Mouse (Mus musculus) ovary, postnatal 36 days (tissue): ENCODE results near the gene Olfr1441.

ENCODE experiments used
- DNase-seq: peaks from one replicate; pipeline ENCODE4 v3.0.0; 2022; ENCODE audit warnings: low spot score, mixed read lengths

Gene Olfr1441

DNA sequence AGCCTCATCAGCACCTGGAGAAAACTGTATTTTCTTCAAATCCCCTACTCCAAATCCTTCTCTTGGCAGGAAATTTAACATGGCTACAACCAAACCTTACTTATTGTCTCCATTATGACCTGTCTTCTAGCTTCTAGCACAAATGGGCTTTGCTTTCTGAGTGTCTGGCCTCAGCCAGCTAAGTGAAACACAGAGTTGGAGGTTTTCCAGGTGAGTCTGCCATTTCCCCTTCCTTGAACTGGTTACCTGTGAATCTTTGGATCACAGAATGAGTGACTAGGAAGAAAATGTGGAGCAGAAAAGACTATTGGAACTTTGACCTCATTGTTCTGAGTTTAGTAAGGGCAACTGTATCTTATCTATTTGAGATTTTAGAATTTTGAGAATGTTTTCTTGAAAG lies at the start of gene Olfr1441:
TSS of gene Olfr1441 (plus strand) at position 73 of the 400 bp plus-strand sequence.
- DNase-seq = no peak

DNA sequence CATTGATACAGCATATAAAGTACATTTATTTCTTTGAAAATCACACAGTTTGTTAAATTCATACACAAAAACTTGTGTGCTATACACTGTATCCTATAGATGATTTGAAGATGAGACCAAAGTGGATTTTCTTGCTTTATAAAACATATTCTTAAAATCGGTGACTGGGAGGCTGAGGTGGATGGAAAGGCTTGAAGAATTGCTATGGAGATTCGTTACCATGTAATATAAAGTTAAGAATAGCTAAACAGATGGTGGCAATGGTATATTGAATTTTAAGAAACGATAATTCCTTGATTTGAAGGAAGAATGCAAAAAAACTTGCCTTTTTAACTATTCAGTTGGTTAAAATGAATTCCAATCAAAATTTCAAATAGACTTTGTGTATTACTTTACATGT lies 44.2 kb upstream of the Olfr1441 start:
- DNase-seq = no peak

DNA sequence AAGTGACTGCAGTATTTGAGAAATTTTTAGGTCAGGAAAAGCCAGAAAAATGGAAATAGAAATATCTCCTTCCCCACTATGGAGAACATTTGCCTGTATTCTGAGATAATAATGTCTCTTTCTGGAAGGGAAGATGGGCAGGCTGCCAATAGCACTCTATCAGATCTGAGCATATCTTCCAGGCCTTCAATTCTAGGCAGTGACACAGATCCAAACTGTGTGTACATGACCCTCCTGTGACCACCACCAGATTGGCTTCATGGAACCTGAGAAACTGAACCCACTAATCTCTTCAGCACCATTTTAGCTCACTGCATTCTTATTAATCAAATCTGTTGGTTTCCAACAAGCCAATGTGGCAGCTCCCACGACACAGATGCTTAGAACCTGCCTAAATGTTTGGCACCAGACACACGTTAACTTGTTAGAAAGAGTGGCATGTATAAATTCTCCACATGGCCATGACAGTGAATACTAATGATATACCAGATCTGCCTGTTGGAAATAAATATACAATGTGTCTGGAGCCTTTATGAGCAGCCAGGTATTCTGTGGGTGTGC lies 42.7 kb upstream of the Olfr1441 start:
- DNase-seq = no peak

DNA sequence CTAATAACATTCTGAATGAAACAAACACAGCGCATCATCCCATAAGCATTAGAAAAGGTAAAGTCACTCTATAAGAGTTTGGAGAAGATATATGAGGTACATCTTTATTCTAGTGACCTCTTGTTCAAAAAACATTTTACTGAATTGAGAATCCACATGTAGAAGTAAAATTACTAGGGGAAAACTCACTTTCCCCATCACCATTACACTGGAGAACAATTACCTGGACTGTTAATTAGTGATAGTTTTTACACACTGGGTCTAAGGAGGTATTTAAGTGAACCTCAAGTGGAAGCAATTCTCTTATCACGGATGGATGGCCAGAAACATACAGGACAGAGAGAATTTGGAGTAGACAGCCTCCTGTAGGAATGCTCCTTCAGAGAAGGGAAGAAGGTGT lies 30.3 kb upstream of the Olfr1441 start, which contains the start of gene Olfr1440:
TSS of gene Olfr1440 (plus strand) at position 301 of the 400 bp plus-strand sequence.
- no peak for DNase-seq

DNA sequence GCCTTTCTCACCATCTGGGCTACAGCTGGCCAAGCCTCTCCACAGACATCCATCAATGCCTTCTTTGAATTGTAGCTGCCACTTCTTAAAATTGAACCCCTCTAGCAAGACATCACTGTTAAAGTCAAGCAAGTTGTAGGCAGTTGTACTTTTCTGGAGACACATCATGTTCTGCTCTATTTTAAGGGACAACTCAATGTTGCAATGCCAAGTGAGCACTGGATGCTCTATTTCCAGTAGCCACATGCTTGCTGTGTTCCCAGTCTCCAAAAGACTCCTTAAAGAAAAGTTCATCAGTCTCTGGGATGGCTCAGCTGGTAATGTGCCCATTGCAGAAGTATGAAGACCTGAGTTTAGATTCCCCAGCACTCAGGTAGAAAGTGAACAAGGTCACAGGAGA lies 3.5 kb upstream of the Olfr1441 start:
- no peak for DNase-seq

DNA sequence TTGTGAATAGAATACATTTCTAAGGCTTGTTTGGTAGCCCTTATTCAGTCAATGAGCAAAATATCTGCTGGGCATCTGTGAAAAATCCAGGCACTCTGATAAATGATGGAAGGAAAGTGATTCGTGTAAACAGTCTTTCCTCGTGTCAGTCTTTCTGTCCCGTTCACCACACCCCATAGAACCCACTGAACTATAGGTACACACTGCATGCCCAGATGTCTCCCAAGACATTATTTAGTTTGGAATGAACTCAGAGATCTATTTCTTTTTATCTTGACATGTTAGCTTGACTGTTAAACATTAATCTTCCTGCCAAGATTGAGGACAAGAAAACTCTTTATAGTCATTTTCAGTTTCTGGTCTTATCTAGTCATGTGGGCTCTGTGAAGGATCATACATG lies 1.1 kb downstream of the Olfr1441 start:
- DNase-seq = no peak

DNA sequence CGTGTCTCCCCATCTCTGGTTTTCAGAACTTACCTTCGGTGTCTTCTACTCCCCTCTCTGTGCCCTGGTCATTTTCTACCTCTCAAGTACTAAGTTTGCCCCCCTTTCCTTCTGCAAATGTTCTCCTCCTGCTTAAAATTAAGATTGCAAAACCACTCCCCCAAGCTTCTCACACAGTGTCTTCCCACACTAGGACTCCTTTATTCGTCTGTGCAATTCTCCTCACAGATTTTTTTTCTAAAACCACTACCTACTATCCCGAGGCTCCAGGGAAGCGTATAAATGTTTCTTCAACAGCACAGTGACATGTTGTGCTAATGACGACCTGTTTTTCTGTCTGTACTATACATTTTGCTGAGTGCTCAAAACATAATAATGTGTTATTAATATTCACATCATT lies 3.3 kb downstream of the Olfr1441 start:
- no peak for DNase-seq

DNA sequence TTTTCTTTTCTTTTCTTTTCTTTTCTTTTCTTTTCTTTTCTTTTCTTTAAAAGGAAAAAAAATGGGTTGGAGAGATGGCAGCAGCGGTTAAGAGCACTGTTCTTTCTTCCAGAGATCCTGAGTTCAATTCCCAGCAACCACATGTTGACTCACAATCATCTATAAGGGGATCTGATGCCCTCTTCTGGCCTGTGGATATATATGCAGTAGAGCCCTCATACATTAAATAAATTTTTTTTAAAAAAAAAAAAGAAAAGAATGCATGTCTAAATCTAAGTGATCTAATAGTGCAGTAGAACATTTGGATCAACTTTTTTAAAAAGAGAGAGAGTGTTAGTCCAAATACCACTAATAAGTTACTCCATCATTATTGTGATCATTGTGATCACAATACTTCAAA lies 4.4 kb downstream of the Olfr1441 start:
- DNase-seq = no peak

DNA sequence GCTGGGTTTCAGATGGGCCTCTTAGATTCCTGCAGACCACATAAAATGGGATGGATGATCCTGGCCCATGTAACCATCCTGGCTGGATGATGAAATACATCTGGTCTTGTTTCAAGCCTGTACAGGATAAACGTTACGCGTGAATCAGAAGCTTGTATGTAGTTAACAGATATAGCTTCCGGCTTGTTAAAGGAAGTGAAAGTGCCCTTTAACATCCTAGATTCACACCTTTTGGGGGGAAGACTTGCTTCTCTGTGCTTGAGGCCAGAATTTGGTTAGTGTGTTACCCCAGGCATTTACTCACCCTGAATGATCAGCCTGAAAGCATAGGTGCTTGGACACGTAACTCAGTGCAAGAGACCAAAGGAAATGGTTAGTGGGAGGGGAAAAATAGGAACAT lies 9.9 kb downstream of the Olfr1441 start:
- no peak for DNase-seq

DNA sequence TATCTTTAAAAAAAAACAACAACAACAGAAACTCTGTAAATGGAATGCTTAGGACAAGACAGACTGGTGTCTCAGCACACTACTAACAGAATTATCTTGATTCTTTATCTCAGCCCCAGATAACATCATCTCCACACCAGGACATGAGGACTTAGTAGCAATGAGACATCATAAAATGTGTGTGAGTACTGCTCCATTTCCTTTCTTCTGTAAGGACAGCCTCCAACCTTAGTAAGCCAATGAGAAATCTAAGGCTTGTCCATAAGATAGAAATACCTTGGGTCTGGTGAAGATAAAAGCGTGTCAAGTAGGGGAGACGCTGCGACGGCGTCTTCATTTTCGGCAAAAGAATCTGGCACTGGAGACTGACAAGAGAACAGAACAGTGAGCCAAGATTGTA lies 10.4 kb downstream of the Olfr1441 start, which contains the start of gene Pfpl:
TSS of gene Pfpl (plus strand) at position 301 of the 400 bp plus-strand sequence.
- DNase-seq = no peak

DNA sequence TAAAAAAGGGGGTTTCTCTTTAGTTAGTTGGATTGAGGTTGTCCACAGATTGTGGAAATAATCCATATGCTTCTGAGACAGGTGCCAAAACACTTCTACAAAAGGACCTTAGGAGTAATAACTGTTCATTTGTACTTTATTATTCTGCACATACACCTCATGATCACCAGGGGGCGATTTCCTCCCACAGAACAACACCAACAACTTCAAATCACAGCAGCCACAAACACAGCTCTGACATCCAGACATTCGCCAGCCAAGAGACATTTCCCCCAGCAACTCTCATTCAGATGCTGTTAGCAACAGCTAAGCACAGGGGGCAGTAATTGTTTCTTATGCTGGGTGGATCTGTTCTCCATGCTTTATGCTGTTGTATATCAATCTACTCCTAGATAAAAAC lies 15.8 kb downstream of the Olfr1441 start:
- no peak for DNase-seq

DNA sequence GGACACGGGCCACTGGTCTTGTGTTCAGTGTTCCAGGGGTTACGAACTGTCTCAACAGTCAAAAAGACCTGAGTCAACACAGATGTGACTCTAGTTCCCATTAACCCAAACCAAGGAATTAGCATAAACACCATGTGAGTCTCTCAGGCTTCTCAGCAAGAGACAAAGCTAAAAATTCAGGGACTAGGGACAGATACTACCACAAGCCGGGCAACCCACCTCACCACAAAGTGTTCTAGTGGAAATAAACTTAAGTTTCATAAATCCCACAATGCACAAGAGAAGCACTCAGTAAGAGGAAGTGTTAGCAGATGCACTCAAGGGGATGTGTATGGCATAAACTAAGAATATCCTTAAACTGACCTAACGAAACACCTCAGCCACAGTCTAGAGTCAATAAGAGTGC lies 17.8 kb downstream of the Olfr1441 start:
- no peak for DNase-seq

DNA sequence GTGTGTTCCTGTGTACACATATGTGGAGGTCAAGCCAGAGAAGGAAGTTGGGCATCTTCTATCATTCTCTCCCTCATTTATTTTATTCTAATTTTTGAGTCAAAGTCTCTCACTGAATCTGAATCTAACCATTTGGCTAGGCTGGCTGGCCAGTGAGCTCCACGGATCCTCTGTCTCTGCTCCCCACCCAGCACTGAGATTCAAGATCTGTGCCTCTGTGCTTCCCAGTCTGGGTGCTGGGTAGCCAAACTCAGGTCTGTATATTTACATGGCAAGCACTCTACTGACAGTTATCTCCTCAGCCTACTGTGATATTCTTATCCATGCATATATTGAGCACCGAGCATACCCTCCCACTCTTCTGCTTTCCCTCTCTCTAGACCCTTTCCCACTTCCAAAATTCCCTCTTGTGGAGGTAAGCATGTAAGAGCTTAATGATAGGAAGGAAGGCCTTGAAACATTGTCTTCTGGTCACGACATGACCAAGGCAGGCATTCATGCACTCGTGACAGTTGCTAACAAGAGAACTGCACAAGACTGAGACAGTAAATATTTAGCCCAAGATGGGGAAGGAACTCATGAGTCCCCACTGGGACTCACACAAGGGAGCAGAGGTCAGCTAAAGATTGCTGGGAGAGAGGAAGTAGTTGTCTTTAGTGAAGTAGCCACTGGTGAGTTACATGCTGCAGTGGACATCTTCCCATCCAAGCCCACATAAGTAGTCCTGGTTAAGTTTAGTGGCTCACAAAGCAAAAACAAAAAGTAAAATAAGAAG lies 18.7 kb downstream of the Olfr1441 start:
- no peak for DNase-seq

DNA sequence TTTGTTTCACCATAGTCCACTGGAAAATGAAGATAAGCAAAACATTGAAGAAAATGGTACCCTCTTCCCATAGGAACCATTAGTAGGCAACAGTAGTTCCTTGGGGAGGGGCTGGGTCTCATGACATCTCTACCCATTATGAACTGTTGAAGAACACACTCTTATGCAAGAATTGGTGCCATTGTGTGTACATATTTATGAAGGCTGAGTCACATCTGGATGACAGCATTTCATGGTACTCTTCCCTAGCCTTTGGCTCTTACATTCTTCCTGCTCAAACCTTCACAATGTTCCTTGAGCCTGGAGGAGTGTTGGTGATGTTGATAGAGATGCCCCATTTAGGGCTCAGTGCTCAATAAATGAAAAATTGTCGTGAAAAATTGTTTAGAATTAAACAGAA lies 22.3 kb downstream of the Olfr1441 start:
- DNase-seq = no peak

DNA sequence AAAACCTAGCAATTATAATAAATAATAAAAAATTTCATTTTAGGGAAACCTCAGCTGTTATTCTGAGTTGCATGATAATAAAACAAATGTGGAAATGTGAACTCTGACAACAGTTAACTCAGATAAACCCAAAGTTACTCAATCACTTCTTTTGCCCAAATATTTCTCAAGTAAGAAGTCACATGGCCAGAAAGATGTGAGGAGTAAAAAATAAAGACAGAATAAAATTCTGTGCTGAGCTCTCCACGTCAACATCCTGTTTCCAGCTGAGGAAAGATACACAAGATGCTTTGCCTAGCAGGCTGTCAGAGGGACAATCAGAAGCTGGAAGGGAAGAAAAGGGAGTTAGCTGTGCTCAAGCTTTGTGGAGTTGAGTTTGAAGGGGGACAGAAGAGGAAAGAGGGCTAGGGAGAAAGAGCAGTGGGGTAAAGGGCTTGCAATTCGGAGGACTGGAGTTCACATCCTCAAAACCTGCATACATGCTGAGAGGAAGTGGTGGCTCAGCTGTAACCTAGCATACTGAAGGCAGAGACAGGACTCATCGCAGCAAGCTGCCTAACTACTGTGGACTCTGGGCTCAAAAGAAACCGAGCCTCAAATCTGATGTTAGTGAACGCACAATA lies 23.0 kb downstream of the Olfr1441 start:
- DNase-seq = no peak

DNA sequence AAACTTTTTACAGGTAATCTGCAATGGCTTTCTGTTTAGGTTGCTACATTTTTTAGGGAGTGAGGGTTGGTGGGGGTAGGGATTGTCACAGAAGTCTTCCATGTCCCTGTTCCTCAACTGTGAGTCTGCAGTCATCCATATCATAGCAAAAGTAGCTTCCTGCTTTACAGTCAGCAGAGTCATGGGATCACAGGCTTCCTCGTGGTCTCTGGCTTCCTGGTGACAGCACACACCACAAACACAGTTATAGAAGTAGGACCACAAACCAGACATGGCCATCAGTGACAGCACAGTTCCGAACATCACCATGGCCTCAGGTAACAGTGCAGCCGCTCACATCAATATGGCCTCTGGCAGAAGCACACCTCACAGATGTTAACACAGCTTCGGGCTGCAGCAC lies 25.3 kb downstream of the Olfr1441 start:
- no peak for DNase-seq

DNA sequence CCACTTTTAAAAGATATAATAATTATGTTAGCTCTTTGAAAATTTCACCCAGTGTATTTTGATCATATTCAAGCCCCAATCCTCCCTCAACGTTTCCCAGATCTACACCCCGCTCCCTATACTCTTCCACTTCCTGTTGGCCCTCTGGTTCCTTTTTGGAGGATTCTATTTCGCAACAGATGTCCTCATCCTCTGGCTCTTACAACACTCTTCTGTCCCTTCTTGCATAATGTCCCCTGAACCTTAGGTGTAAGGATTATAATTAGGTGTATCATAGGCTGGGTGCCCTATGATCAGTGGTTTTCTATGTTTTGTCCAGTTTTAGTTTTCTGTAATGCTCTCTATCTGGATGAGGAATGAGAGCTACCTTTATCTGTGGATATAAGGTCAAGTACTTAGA lies 27.8 kb downstream of the Olfr1441 start:
- DNase-seq = no peak

DNA sequence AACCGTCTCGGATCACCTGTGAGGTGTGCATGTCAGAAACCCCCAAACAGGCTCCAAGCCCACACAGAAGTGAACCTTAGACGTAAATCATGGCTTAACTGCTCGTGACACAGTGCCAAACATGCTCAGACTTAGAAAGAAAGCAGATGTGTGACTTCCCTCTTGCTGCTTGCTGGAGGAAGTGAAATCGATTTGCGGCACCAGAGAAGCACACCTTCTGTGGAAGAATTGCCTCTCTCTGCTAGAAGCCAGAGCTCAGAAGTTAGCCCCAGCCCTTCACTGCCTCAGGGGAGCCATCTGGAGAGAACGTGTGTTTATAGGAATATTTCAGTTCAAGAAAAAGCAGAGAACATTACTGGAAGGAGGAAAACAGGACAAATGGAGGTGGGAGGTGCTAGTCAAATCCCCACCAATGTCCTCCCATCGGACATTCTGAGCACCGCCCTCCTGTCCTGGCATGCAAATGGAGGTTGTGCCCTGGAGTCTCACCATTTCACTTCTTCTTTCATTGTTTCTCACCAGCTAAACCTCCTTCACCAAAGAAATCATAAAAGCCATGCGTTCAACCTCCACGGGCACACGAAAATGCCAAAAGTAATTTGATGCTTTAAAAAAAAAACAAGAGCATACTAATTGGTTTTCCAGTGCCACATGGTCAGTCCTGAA lies 40.3 kb downstream of the Olfr1441 start:
- no peak for DNase-seq

DNA sequence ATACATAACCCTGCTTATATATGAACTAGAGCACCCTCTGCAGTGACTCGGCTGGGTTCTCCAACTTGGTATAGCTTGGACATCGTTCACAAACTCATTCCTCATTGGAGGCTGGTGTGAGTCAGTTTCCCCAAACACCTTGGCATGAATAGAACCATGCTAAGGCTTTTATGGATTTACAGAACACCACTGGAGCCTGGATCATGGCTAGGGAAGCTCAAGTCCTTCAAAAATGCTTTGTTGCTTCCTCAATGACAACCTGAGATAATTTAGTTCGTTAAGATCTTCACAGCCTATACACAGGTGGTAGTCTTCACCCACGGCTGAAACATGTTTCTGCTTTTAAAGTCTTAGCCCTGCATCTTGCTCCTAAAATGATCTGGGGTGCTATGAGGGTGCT lies 42.3 kb downstream of the Olfr1441 start:
- no peak for DNase-seq

DNA sequence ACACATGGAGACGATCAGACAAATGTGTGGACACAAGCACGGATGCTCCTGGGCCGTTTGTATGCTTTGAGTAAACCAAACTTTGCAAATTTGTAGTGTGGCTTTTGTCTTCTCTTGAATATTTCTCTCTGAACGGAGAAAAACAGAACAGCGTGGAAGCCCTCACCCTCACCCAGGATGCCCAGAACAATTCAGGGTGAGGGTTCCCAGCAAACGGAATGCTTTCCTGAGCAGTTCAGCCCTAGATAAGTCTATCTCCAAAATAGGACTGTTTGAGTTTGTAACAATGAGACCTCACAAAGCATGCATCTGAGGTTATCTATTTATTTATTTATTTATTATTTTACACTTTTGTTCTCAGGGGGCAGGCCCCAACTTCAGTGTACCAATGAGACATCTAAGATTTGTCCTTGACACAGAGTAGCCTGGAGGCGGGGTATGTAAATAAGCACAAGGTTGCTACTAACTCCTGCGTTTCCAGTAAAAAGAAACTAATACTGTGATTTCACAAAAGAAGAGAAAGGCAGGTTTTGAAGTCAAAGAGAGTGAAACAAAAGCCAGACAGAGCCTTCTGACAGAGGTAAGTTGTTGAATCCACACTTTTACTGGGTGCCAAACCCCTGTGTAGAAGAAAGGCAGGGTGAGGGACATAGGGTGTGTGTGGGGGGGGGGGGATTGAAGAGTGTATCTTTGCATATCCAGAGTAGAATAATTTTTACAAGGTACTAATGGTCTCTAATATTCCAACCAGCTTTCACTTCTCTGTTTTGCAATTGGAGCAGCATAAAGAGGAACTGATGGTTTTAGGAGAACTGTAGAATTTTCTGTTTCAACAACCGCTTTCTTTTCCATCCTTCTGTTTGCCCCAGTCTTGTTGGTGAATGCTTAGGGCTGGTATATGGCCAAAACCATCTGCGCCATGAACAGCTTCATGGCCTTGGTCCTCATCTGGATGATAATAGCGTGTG lies 43.3 kb downstream of the Olfr1441 start, which contains the start of gene Mpeg1:
TSS of gene Mpeg1 (plus strand) at position 498 of the 968 bp plus-strand sequence.
- DNase-seq = no peak
